Mouse (Mus musculus): ENCODE measurements at regions not wholly inside any gene's neighbourhood (a gene's known extent, or its start where the extent isn't known, plus 50 kb on each side); places are given as distances from the start of the nearest gene placed in this dataset.

DNA sequence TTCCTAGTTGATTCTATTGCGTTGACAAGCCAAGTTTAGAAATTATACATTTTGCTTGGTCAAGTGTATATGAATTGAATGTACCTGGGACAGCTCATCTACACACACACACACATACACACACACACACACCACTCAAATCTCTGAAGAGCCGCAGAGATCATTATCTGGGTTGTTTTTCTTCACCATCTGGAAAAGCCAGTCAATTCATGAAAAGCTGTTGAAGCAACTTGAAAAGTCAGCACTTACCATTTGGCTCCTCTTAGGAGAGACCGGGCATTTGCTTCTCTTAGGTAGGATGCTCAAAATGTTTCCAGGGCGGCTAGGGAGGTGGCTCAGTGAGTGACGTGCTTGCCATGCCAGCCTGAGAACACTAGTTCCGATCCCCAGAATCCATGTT lies 61.2 kb upstream of the Dars start:
- DNase-seq (no peak), ATAC-seq (no peak)
- H3K9me3 ChIP-seq (ENCODE audit: low read length): no peaks in the 10 kb centered on the region
- no peak for TF ChIP-seq CTCF (IDR thresholded peaks at IDR 0.05; ENCODE audit: low read depth)
- no peak overlapping the region for H3K27ac ChIP-seq (ENCODE audit: low read depth, low read length)
- no peaks in the 10 kb centered on the region for H3K4me1 ChIP-seq (ENCODE audit: insufficient read depth)
- WGBS: 86% methylated on average over 6 of the region's 6 CpGs
- H3K9ac ChIP-seq: no peak overlapping the region
- no peaks in the 10 kb centered on the region for H3K36me3 ChIP-seq (ENCODE audit: insufficient read depth)
- no peak overlapping the region for H3K4me2 ChIP-seq (ENCODE audit: low read depth)
- H3K4me3 ChIP-seq (ENCODE audit: low read depth, low read length): no peak overlapping the region
- no peaks in the 10 kb centered on the region for H3K27me3 ChIP-seq (ENCODE audit: insufficient read depth, low read length)

GRCm38 (mm10) chr1:128477653-128478052 lies 60.5 kb upstream of the Dars start:
- Histone ChIP-seq H3K9ac (no peak overlapping the region), H3K27me3 (ENCODE audit: insufficient read depth, low read length) (no peaks in the 10 kb centered on the region), H3K4me3 (ENCODE audit: low read depth, low read length) (no peak overlapping the region), H3K4me1 (ENCODE audit: insufficient read depth) (peaks cover 3% of the 10 kb centered on the region), H3K27ac (ENCODE audit: low read depth, low read length) (no peak overlapping the region), H3K4me2 (ENCODE audit: low read depth) (no peak overlapping the region), H3K36me3 (ENCODE audit: insufficient read depth) (no peaks in the 10 kb centered on the region), H3K9me3 (ENCODE audit: low read length) (no peaks in the 10 kb centered on the region)
- no peak for TF ChIP-seq CTCF (IDR thresholded peaks at IDR 0.05; ENCODE audit: low read depth)
- WGBS: 90% methylated on average over 2 of the region's 2 CpGs
- no peak for ATAC-seq
- no peak for DNase-seq

DNA sequence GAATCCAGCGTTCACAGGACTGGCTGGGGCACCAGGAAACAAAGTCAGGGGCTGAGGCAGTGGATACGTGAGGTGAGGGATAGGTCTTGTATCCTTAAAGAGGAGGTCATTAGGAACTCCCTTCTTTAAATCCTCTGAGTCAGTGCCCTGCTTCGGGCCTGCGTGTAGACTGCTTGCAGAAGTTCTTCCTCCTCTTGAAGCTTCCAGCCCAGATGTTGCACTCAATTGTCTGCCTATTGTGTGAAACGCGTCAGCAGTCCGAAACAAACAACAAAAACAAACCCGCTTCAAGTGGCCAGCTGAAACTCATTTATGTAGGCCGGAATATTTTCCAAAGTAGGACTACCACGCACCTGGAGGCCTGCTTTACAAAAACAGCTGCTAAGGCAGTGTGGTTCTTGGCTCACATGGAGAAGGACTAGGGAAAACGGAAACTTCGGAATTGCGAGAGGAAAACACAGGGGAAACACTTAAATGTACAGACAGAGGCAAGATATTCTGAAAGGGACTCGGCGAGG lies 55.6 kb upstream of the Dars start:
- peak overlapping the region; percentile 77 for H3K27ac ChIP-seq (ENCODE audit: low read depth, low read length)
- no peaks in the 10 kb centered on the region for H3K27me3 ChIP-seq (ENCODE audit: insufficient read depth, low read length)
- no peak for ATAC-seq
- TF ChIP-seq CTCF (IDR thresholded peaks at IDR 0.05; ENCODE audit: low read depth): no peak
- peak overlapping the region; percentile 32 for H3K4me3 ChIP-seq (ENCODE audit: low read depth, low read length)
- H3K36me3 ChIP-seq (ENCODE audit: insufficient read depth): no peaks in the 10 kb centered on the region
- DNase-seq: no peak
- 12% methylated on average over 15 of the region's 15 CpGs for WGBS
- peak overlapping the region; percentile 50 for H3K9ac ChIP-seq
- no peaks in the 10 kb centered on the region for H3K9me3 ChIP-seq (ENCODE audit: low read length)
- H3K4me1 ChIP-seq (ENCODE audit: insufficient read depth): peaks cover 7% of the 10 kb centered on the region
- H3K4me2 ChIP-seq (ENCODE audit: low read depth): peak overlapping the region; percentile 51

- ATAC-seq (peak; percentile 95), DNase-seq (peak; percentile 92)
- peak overlapping the region; percentile 50 for H3K9ac ChIP-seq
- whole genome bisulfite sequencing: 2% methylated on average over 20 of the region's 20 CpGs
- H3K4me1 ChIP-seq (ENCODE audit: insufficient read depth): peaks cover 7% of the 10 kb centered on the region
- no peaks in the 10 kb centered on the region for H3K27me3 ChIP-seq (ENCODE audit: insufficient read depth, low read length)
- peak overlapping the region; percentile 51 for H3K4me2 ChIP-seq (ENCODE audit: low read depth)
- peak overlapping the region; percentile 32 for H3K4me3 ChIP-seq (ENCODE audit: low read depth, low read length)
- H3K36me3 ChIP-seq (ENCODE audit: insufficient read depth): no peaks in the 10 kb centered on the region
- no peak for TF ChIP-seq CTCF (IDR thresholded peaks at IDR 0.05; ENCODE audit: low read depth)
- peak overlapping the region; percentile 77 for H3K27ac ChIP-seq (ENCODE audit: low read depth, low read length)
- H3K9me3 ChIP-seq (ENCODE audit: low read length): no peaks in the 10 kb centered on the region
Observed at GRCm38 (mm10) chr1:128472022-128472712, 55.0 kb upstream of the Dars start.

DNA sequence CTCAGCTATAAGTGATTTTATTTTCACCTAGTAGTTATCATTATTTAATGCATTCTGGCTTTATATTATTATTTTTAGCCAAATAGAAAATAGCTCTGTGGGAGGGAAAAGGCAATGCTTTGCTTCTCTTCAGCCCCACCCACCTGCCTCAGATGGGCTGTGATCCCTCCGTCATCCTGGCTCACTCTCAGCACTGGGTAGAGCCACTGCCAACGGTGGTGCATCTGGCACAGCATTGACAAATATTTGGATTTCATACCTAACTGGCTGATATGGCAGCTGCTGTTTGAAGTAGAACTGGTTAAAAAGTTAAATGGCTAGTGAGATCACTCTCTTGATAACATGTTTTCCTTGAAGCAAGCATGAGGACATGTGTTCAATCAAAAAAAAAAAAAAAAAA lies 53.6 kb upstream of the Dars start:
- DNase-seq (peak; percentile 26), ATAC-seq (no peak)
- no peak overlapping the region for H3K9ac ChIP-seq
- no peak overlapping the region for H3K4me2 ChIP-seq (ENCODE audit: low read depth)
- no peaks in the 10 kb centered on the region for H3K27me3 ChIP-seq (ENCODE audit: insufficient read depth, low read length)
- 32% methylated on average over 2 of the region's 2 CpGs for WGBS
- peaks cover 7% of the 10 kb centered on the region for H3K4me1 ChIP-seq (ENCODE audit: insufficient read depth)
- no peak overlapping the region for H3K4me3 ChIP-seq (ENCODE audit: low read depth, low read length)
- no peak overlapping the region for H3K27ac ChIP-seq (ENCODE audit: low read depth, low read length)
- TF ChIP-seq CTCF (IDR thresholded peaks at IDR 0.05; ENCODE audit: low read depth): no peak
- H3K36me3 ChIP-seq (ENCODE audit: insufficient read depth): no peaks in the 10 kb centered on the region
- H3K9me3 ChIP-seq (ENCODE audit: low read length): no peaks in the 10 kb centered on the region

DNA sequence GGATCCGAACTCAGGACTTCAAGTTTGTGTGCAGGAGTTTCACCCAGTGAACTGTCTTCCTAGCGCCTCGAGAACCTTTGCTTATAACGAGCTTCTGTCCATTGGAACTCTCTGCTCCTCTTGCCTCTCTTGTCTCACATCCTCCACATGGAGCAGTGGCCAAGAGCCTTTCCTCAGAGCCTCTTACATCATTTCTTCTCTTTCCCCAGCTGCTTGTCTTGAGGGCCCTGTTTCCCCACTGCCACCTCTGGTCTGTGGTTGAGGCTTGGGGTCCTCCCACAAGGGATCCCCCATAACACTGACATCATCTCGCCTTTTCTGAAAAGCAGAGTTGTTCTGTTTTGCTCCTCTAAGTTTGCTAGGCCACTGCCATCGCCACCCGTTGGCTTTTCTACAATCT lies 51.9 kb upstream of the Dars start:
- WGBS: 89% methylated on average over 7 of the region's 7 CpGs
- H3K4me1 ChIP-seq (ENCODE audit: insufficient read depth): peaks cover 7% of the 10 kb centered on the region
- no peak for ATAC-seq
- no peaks in the 10 kb centered on the region for H3K9me3 ChIP-seq (ENCODE audit: low read length)
- H3K27ac ChIP-seq (ENCODE audit: low read depth, low read length): no peak overlapping the region
- no peak overlapping the region for H3K4me2 ChIP-seq (ENCODE audit: low read depth)
- TF ChIP-seq CTCF (IDR thresholded peaks at IDR 0.05; ENCODE audit: low read depth): no peak
- H3K36me3 ChIP-seq (ENCODE audit: insufficient read depth): no peaks in the 10 kb centered on the region
- H3K4me3 ChIP-seq (ENCODE audit: low read depth, low read length): no peak overlapping the region
- no peak for DNase-seq
- no peaks in the 10 kb centered on the region for H3K27me3 ChIP-seq (ENCODE audit: insufficient read depth, low read length)
- no peak overlapping the region for H3K9ac ChIP-seq
